Mouse (Mus musculus) CH12.LX (cell line): ENCODE data around the gene Ppard. TPM values are rescaled to one million over a fixed set of nuclear protein-coding genes. Genes with fewer than 3 reads are reported as not detected.

Source experiments
- DNase-seq: peaks from one replicate; pipeline ENCODE4 v3.0.0-alpha.2; 2013; ENCODE audit errors: extremely low read depth
- H3K27ac ChIP-seq: 2 replicates; pipeline ENCODE4 v1.5.1; 2012; ENCODE audit warnings: low read depth, mild to moderate bottlenecking, control low read depth, moderate library complexity; ENCODE audit not compliant: insufficient read depth
- H3K27me3 ChIP-seq: replicated peaks from 2 replicates; pipeline ENCODE3; 2012; ENCODE audit warnings: inconsistent platforms
- H3K36me3 ChIP-seq, 2 experiments: replicated peaks in 1 of 2; 2 replicates each; pipeline versions ENCODE3 to v1.6.1; 2012; ENCODE audit warnings: inconsistent platforms in 1 of 2, low read length in 1 of 2, mild to moderate bottlenecking in 1 of 2, mixed read lengths in 1 of 2, moderate library complexity in 1 of 2; ENCODE audit not compliant: control insufficient read depth in 1 of 2, insufficient read depth in 1 of 2
- H3K4me1 ChIP-seq, 2 experiments: 2 replicates each; pipeline ENCODE4 v1.6.1; 2012; ENCODE audit warnings: inconsistent platforms in 1 of 2, moderate library complexity in 1 of 2; ENCODE audit not compliant: insufficient read depth in 2 of 2, control insufficient read depth in 1 of 2
- H3K4me2 ChIP-seq: 2 replicates; pipeline ENCODE4 v1.6.1; 2012; ENCODE audit warnings: low read depth, mild to moderate bottlenecking, control low read depth; ENCODE audit not compliant: poor library complexity, insufficient read depth, severe bottlenecking
- H3K4me3 ChIP-seq, 3 experiments: fragments of 150-350 bp in 1 of 3; sonication (generic) in 1 of 3; replicated peaks in 1 of 3; 2 replicates each; pipeline versions ENCODE3 to v1.5.1; 2011 to 2012; ENCODE audit warnings: low read depth in 2 of 3, low read length in 2 of 3, mild to moderate bottlenecking in 2 of 3, moderate library complexity in 2 of 3, control low read depth in 1 of 3, improper control_type of control experiment in 1 of 3, inconsistent platforms in 1 of 3, mixed read lengths in 1 of 3; ENCODE audit not compliant: poor library complexity in 1 of 3
- H3K79me2 ChIP-seq: replicated peaks from 2 replicates; pipeline ENCODE4 v1.6.1; 2012; ENCODE audit warnings: mild to moderate bottlenecking, moderate library complexity; ENCODE audit not compliant: control insufficient read depth, poor library complexity, insufficient read depth, severe bottlenecking; ENCODE audit errors: extremely low read depth
- H3K9ac ChIP-seq: 2 replicates; pipeline ENCODE4 v1.6.1; 2012; ENCODE audit warnings: low read depth, mild to moderate bottlenecking, control low read depth, moderate library complexity; ENCODE audit not compliant: insufficient read depth
- H3K9me3 ChIP-seq: replicated peaks from 2 replicates; pipeline ENCODE3; 2012; ENCODE audit warnings: low read length, inconsistent platforms, mixed read lengths
- BHLHE40 ChIP-seq: IDR thresholded peaks from 2 replicates; pipeline ENCODE4 v1.6.1; 2011; ENCODE audit warnings: mild to moderate bottlenecking, low read depth, low read length, improper control_type of control experiment
- CHD1 ChIP-seq: IDR thresholded peaks from 2 replicates; pipeline ENCODE4 v1.6.1; 2012; ENCODE audit warnings: low read depth, low read length, improper control_type of control experiment, inconsistent platforms
- CTCF ChIP-seq, 2 experiments: IDR thresholded peaks in 1 of 2; conservative IDR thresholded peaks in 1 of 2; 2 replicates each; pipeline ENCODE4 v1.5.1; 2011 to 2012; ENCODE audit warnings: low read depth in 2 of 2, low read length in 2 of 2, improper control_type of control experiment in 1 of 2, inconsistent platforms in 1 of 2, mild to moderate bottlenecking in 1 of 2, moderate library complexity in 1 of 2
- E2F4 ChIP-seq: IDR thresholded peaks from 2 replicates; pipeline ENCODE4 v1.6.1; 2011; ENCODE audit warnings: low read depth, low read length, improper control_type of control experiment; ENCODE audit not compliant: insufficient replicate concordance
- ELF1 ChIP-seq: IDR thresholded peaks from 2 replicates; pipeline ENCODE4 v1.6.1; 2014; ENCODE audit warnings: low read depth, mild to moderate bottlenecking, inconsistent platforms, low read length, improper control_type of control experiment
- EP300 ChIP-seq: IDR thresholded peaks from 2 replicates; pipeline ENCODE4 v1.6.1; 2011; ENCODE audit warnings: low read length, improper control_type of control experiment
- GABPA ChIP-seq: IDR thresholded peaks from 2 replicates; pipeline ENCODE4 v1.6.1; 2012; ENCODE audit warnings: low read depth, low read length, improper control_type of control experiment, inconsistent platforms; ENCODE audit not compliant: insufficient replicate concordance
- IRF4 ChIP-seq: IDR thresholded peaks from 2 replicates; pipeline ENCODE4 v1.6.1; 2014; ENCODE audit warnings: low read depth, mild to moderate bottlenecking, inconsistent platforms, low read length, improper control_type of control experiment
- JUN ChIP-seq: IDR thresholded peaks from 2 replicates; pipeline ENCODE4 v1.6.1; 2011; ENCODE audit warnings: low read depth, mild to moderate bottlenecking, low read length, improper control_type of control experiment, moderate library complexity; ENCODE audit not compliant: insufficient read depth
- JUND ChIP-seq: conservative IDR thresholded peaks from 2 replicates; pipeline ENCODE4 v1.6.1; 2011; ENCODE audit warnings: low read depth, low read length, improper control_type of control experiment
- KAT2A ChIP-seq: IDR thresholded peaks from 2 replicates; pipeline ENCODE4 v1.6.1; 2012; ENCODE audit warnings: low read length, improper control_type of control experiment, inconsistent platforms; ENCODE audit not compliant: insufficient replicate concordance
- MAZ ChIP-seq: IDR thresholded peaks from 2 replicates; pipeline ENCODE4 v1.6.1; 2012; ENCODE audit warnings: low read depth, mild to moderate bottlenecking, inconsistent platforms, low read length, improper control_type of control experiment, moderate library complexity
- MEF2A ChIP-seq: IDR thresholded peaks from 2 replicates; pipeline ENCODE4 v1.6.1; 2014; ENCODE audit warnings: low read depth, mild to moderate bottlenecking, inconsistent platforms, low read length, improper control_type of control experiment, borderline replicate concordance
- NELFE ChIP-seq: IDR thresholded peaks from 2 replicates; pipeline ENCODE4 v1.6.1; 2011; ENCODE audit warnings: low read depth, low read length, improper control_type of control experiment
- NRF1 ChIP-seq: IDR thresholded peaks from 2 replicates; pipeline ENCODE4 v1.6.1; 2014; ENCODE audit warnings: low read depth, mild to moderate bottlenecking, inconsistent platforms, low read length, improper control_type of control experiment, moderate library complexity
- POLR2AphosphoS2 ChIP-seq: IDR thresholded peaks from 2 replicates; pipeline ENCODE4 v1.6.1; 2011; ENCODE audit warnings: low read depth, low read length, improper control_type of control experiment
- RCOR1 ChIP-seq: conservative IDR thresholded peaks from 2 replicates; pipeline ENCODE4 v1.6.1; 2012; ENCODE audit warnings: low read depth, mild to moderate bottlenecking, inconsistent platforms, low read length, improper control_type of control experiment
- SIN3A ChIP-seq: IDR thresholded peaks from 2 replicates; pipeline ENCODE4 v1.6.1; 2012; ENCODE audit warnings: low read length, improper control_type of control experiment, inconsistent platforms
- SMC3 ChIP-seq: IDR thresholded peaks from 2 replicates; pipeline ENCODE4 v1.6.1; 2011; ENCODE audit warnings: low read depth, low read length, improper control_type of control experiment
- TBP ChIP-seq: conservative IDR thresholded peaks from 2 replicates; pipeline ENCODE4 v1.6.1; 2011; ENCODE audit warnings: low read depth, low read length, improper control_type of control experiment
- TCF12 ChIP-seq: IDR thresholded peaks from 2 replicates; pipeline ENCODE4 v1.6.1; 2014; ENCODE audit warnings: low read depth, mild to moderate bottlenecking, inconsistent platforms, low read length, improper control_type of control experiment
- UBTF ChIP-seq: IDR thresholded peaks from 2 replicates; pipeline ENCODE4 v1.6.1; 2012; ENCODE audit warnings: low read depth, mild to moderate bottlenecking, inconsistent platforms, low read length, improper control_type of control experiment, moderate library complexity
- USF2 ChIP-seq: conservative IDR thresholded peaks from 2 replicates; pipeline ENCODE4 v1.6.1; 2011; ENCODE audit warnings: low read depth, low read length, improper control_type of control experiment
- ZC3H11A ChIP-seq: IDR thresholded peaks from 2 replicates; pipeline ENCODE4 v1.6.1; 2012; ENCODE audit warnings: low read depth, mild to moderate bottlenecking, inconsistent platforms, low read length, improper control_type of control experiment
- ZKSCAN1 ChIP-seq: IDR thresholded peaks from 2 replicates; pipeline ENCODE4 v1.6.1; 2012; ENCODE audit warnings: low read depth, inconsistent platforms, low read length, improper control_type of control experiment, borderline replicate concordance
- ZMIZ1 ChIP-seq: IDR thresholded peaks from 2 replicates; pipeline ENCODE4 v1.6.1; 2012; ENCODE audit warnings: low read depth, mild to moderate bottlenecking, inconsistent platforms, low read length, improper control_type of control experiment
- ZNF384 ChIP-seq: IDR thresholded peaks from 2 replicates; pipeline ENCODE4 v1.6.1; 2012; ENCODE audit warnings: low read depth, low read length, improper control_type of control experiment, inconsistent platforms
- dilution Hi-C: fragments of 300-500 bp; cut with MboI; formaldehyde crosslinking; loops from 2 replicates; pipeline ENCODE4 v1.14.3; 2020; ENCODE audit warnings: low sequenced_read_pairs; ENCODE audit not compliant: extremely low pct_unique_long_range_greater_than_20kb, extremely low pct_ligation_motif_present
- in situ Hi-C: fragments of 300-500 bp; cut with MboI; formaldehyde crosslinking; loops from 3 replicates; pipeline ENCODE4 v1.14.3; 2019; ENCODE audit warnings: low sequenced_read_pairs, low pct_ligation_motif_present, low pct_unique_long_range_greater_than_20kb, mixed read lengths
- polyA plus RNA-seq: library from polyadenylated mRNA; unstranded; fragments of >175 nt; gene quantifications from 2 replicates; pipeline ENCODE4 v1.2.1, GENCODE M21; 2012; ENCODE audit warnings: low read depth; ENCODE audit not compliant: insufficient read length
- total RNA-seq, 2 experiments: library from RNA; depleted of rRNA; stranded (reverse); fragments of 300-350 nt in 1 of 2; fragments of >200 nt in 1 of 2; gene quantifications; 2 replicates each; pipeline ENCODE4 v1.2.3; 2012 to 2014

Ppard gene
- total and polyA plus RNA-seq, 3 experiments: 2.9 to 15.5 (median 7.3) TPM

GRCm38 (mm10) chr17:28256651-28257328 is 24.3 kb downstream of the Ppard start (continued):
- TF ChIP-seq NRF1 (peak; percentile 68), TCF12 (peak; percentile 69; the same call in 1 of the 2 replicates), IRF4 (peak; percentile 34; the same call in 1 of the 2 replicates), JUND (peak; percentile 56; the same call in 1 of the 2 replicates), UBTF (no peak), ELF1 (peak; percentile 68), RCOR1 (no peak)

GRCm38 (mm10) chr17:28258325-28258724 is 25.8 kb downstream of the Ppard start:
- H3K9me3 ChIP-seq: peaks cover 19% of the 10 kb centered on the region
- H3K27ac ChIP-seq: no peak overlapping the region
- H3K27me3 ChIP-seq: no peaks in the 10 kb centered on the region
- DNase-seq: no peak
- in situ Hi-C loops (no loop called here), dilution Hi-C loops (no loop called here)
- no peak overlapping the region for H3K9ac ChIP-seq
- no peak for TF ChIP-seq NRF1
- TF ChIP-seq POLR2AphosphoS2: no peak
- TF ChIP-seq EP300: no peak
- no peak for TF ChIP-seq ZKSCAN1
- no peak for TF ChIP-seq BHLHE40
- no peak for TF ChIP-seq ZNF384
- TF ChIP-seq TBP: no peak
- TF ChIP-seq JUND: no peak
- no peak for TF ChIP-seq ZC3H11A
- TF ChIP-seq NELFE: no peak
- peaks cover 12 to 35% of the 10 kb centered on the region in 2 experiments for H3K4me1 ChIP-seq
- H3K79me2 ChIP-seq: no peaks in the 10 kb centered on the region
- H3K36me3 ChIP-seq: peaks cover 0 to 50% of the 10 kb centered on the region in 2 experiments
- no peak overlapping the region for H3K4me2 ChIP-seq
- no peak overlapping the region for H3K4me3 ChIP-seq

- H3K9me3 ChIP-seq: peaks cover 19% of the 10 kb centered on the region
- H3K27ac ChIP-seq: no peak overlapping the region
- no peaks in the 10 kb centered on the region for H3K79me2 ChIP-seq
- H3K4me3 ChIP-seq: no peak overlapping the region
- H3K4me2 ChIP-seq: no peak overlapping the region
- H3K27me3 ChIP-seq: no peaks in the 10 kb centered on the region
- peaks cover 0 to 59% of the 10 kb centered on the region in 2 experiments for H3K36me3 ChIP-seq
- dilution Hi-C loops: no loop called here
- in situ Hi-C loops: no loop called here
- DNase-seq: peak; percentile 37
- H3K4me1 ChIP-seq: peaks cover 12 to 30% of the 10 kb centered on the region in 2 experiments
- H3K9ac ChIP-seq: no peak overlapping the region
- TF ChIP-seq GABPA (no peak), CTCF (conservative IDR thresholded peaks at IDR 0.05 in 1 of 2, IDR thresholded peaks at IDR 0.05 in 1 of 2; ENCODE audit: low read depth in 2 of 2, low read length in 2 of 2) (peak; percentile 65 to 66), POLR2AphosphoS2 (no peak), ZNF384 (no peak), E2F4 (no peak), ZKSCAN1 (no peak), KAT2A (no peak), ZMIZ1 (no peak), SMC3 (peak; percentile 59), RCOR1 (no peak), USF2 (no peak), MAZ (no peak), ZC3H11A (no peak), CHD1 (no peak), JUN (no peak), UBTF (no peak), MEF2A (no peak), SIN3A (no peak)
Measured at GRCm38 (mm10) chr17:28259890-28260542, 27.5 kb downstream of the Ppard start.
